Mouse (Mus musculus) bone marrow macrophage, adult 2 months (primary cell): ENCODE data around the gene Gm42517. TPM values are rescaled to one million over a fixed set of nuclear protein-coding genes. Genes with fewer than 3 reads are reported as not detected.

Source experiments
- H3K27ac ChIP-seq: 2 replicates; pipeline ENCODE4 v1.5.1; 2012; ENCODE audit warnings: low read depth, low read length; ENCODE audit not compliant: insufficient read depth
- H3K4me1 ChIP-seq: 2 replicates; pipeline ENCODE4 v1.6.1; 2012; ENCODE audit warnings: low read length; ENCODE audit not compliant: control insufficient read depth, insufficient read depth
- H3K4me3 ChIP-seq: 2 replicates; pipeline ENCODE4 v1.5.1; 2012; ENCODE audit warnings: mild to moderate bottlenecking, low read length, moderate library complexity; ENCODE audit not compliant: insufficient read depth
- CTCF ChIP-seq: IDR thresholded peaks from 2 replicates; pipeline ENCODE4 v1.5.1; 2012; ENCODE audit warnings: low read depth, mild to moderate bottlenecking, low read length, moderate library complexity
- POLR2A ChIP-seq: IDR thresholded peaks from 2 replicates; pipeline ENCODE4 v1.6.1; 2012; ENCODE audit warnings: mild to moderate bottlenecking, low read depth, low read length, borderline replicate concordance
- polyA plus RNA-seq: library from polyadenylated mRNA; stranded (reverse); fragments of >200 nt; gene quantifications from 2 replicates; pipeline ENCODE4 v1.2.4, GENCODE M21; 2012; ENCODE audit not compliant: missing spikeins, insufficient read depth, insufficient read length

The Gm42517 gene
- polyA plus RNA-seq, 1 experiment, result not detected

- H3K4me1 ChIP-seq, result peaks cover 18% of the 10 kb centered on the region
Measured at GRCm38 (mm10) chr5:108357862-108358261, 9.9 kb downstream of the Gm42517 start.

GRCm38 (mm10) chr5:108354056-108354455 lies 13.7 kb downstream of the Gm42517 start:
- Histone ChIP-seq H3K4me3 (no peak overlapping the region), H3K4me1 (peaks cover 17% of the 10 kb centered on the region), H3K27ac (no peak overlapping the region; the same call in 1 of the 2 replicates)
- TF ChIP-seq CTCF (no peak), POLR2A (no peak)

More at GRCm38 (mm10) chr5:108357862-108358261, 9.9 kb downstream of the Gm42517 start:
- Histone ChIP-seq H3K4me3 (no peak overlapping the region), H3K27ac (no peak overlapping the region)
- TF ChIP-seq CTCF, result no peak
- TF ChIP-seq POLR2A, result no peak

DNA sequence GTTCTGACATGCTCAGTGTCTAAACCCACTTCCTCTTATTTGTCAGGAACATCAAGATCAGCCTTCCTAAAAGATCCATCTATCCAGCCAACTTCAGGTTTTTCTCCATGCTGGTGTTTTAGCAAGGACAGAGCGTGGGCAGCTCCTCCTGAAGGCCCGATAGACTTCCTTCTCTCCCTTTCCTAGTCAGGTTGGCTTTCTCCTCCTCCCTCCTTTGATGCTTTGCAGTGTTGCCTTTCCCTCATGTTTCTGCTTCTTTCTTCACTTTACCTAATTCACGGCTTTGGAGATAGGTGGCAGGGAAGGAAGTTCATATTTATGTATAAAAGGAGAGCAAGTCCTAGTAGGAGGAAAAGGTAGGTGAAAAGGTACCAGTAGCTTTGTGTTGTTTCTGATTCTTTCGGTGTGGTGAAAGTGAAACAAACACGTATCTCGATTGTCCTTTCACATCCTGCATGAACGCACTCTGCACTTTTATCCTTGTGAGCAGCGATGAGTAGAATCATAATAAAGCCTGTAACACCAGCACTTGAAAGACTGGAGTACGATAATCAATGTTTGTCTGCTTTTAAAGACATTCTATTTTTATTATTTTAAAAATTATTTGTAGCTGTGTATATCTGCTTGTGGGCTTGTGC lies 18.1 kb downstream of the Gm42517 start:
- H3K4me3 ChIP-seq, result no peak overlapping the region
- TF ChIP-seq CTCF, result no peak
- TF ChIP-seq POLR2A, result no peak
- no peak overlapping the region for H3K27ac ChIP-seq
- peaks cover 8% of the 10 kb centered on the region for H3K4me1 ChIP-seq

DNA sequence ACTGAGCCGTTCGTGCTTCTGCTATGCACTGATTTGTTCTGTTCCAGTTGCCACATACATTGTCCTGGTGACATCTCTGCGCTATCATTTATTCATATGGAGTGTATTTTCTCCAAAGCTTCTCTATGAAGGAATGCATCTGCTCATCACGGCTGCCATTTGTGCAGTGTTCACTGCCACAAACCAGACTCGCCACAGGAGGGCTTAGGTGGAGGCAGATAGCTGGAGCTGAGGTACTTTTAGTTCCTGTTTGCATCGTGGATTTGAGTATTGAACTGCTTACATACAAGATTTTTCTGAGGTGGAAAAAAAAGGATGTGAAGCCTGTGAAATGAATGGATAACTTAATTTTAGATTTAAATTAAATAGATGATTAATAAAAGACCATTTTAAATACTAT lies 19.9 kb downstream of the Gm42517 start:
- TF ChIP-seq CTCF (no peak), POLR2A (no peak)
- Histone ChIP-seq H3K4me1 (peaks cover 5% of the 10 kb centered on the region), H3K4me3 (no peak overlapping the region), H3K27ac (no peak overlapping the region)

- no peak for TF ChIP-seq CTCF
- no peak for TF ChIP-seq POLR2A
- H3K4me1 ChIP-seq, result peaks cover 5% of the 10 kb centered on the region
- no peak overlapping the region for H3K27ac ChIP-seq
- H3K4me3 ChIP-seq, result no peak overlapping the region
Measured at GRCm38 (mm10) chr5:108345313-108346071, 22.2 kb downstream of the Gm42517 start.

- TF ChIP-seq CTCF (no peak), POLR2A (no peak)
- H3K4me1 ChIP-seq, result no peaks in the 10 kb centered on the region; the same call in 1 of the 2 replicates
- H3K4me3 ChIP-seq, result no peak overlapping the region
- H3K27ac ChIP-seq, result no peak overlapping the region
Measured at GRCm38 (mm10) chr5:108343680-108344170, 24.0 kb downstream of the Gm42517 start.

GRCm38 (mm10) chr5:108338049-108338448 lies 29.7 kb downstream of the Gm42517 start:
- Histone ChIP-seq H3K4me1 (no peaks in the 10 kb centered on the region), H3K27ac (no peak overlapping the region), H3K4me3 (no peak overlapping the region)
- TF ChIP-seq POLR2A (no peak), CTCF (no peak)

DNA sequence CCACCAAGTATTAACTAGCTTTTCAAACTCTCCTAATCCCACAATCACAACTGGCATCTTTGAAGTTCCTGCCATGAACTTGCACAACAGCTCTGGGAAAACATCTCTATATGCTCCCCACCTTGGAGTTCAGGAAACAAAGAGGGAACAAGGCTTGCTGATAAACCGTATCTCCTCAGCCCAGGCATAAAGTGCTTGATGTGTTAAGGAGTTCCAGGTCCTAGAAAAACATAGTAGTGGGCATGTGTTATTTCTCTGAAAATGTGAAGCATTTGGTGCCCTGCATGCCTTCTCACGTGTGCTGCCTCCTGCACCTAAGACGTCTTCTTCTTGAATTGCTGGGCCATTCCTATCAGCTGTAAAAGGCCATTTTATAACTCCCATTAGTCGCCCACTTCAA lies 30.3 kb downstream of the Gm42517 start:
- Histone ChIP-seq H3K27ac (no peak overlapping the region), H3K4me3 (no peak overlapping the region), H3K4me1 (no peaks in the 10 kb centered on the region)
- TF ChIP-seq POLR2A (no peak), CTCF (no peak)

DNA sequence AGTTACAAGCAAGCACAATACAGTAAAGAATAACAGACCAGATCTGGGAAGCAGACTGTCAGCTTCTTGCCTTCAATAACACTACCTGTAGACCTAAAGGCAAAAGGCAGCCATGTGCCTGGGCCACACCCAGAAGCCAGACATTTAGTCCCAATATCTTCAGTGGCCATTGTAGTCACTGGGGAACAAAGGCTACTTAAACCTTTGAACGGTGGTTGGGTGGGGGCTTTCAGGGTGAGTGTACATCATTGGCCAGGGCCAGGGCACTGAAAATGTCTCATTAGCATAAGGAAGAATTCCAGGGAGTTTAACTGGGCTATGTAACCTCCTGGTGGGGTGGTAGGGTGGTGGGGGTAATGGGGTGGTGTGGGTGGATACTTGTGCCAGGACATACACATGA lies 36.7 kb downstream of the Gm42517 start:
- H3K4me3 ChIP-seq, result no peak overlapping the region
- no peak overlapping the region for H3K27ac ChIP-seq
- no peak for TF ChIP-seq POLR2A
- no peak for TF ChIP-seq CTCF
- H3K4me1 ChIP-seq, result no peaks in the 10 kb centered on the region

Other genes starting within 250 kb of the Gm42517 start
- 57.1 and 57.5 TPM in 2 replicates for gene Tmed5, start 235.3 kb downstream of the Gm42517 start, polyA plus RNA-seq
- gene Ccdc18, start 235.0 kb downstream of the Gm42517 start, polyA plus RNA-seq, result 2.7 and 4.2 TPM in 2 replicates
- gene Dr1, start 99.0 kb downstream of the Gm42517 start, polyA plus RNA-seq, result 56.9 and 58.4 TPM in 2 replicates
- gene Pigg, start 55.3 kb downstream of the Gm42517 start, polyA plus RNA-seq, result 5.1 and 5.8 TPM in 2 replicates
- gene Pde6b, start 20.5 kb upstream of the Gm42517 start, polyA plus RNA-seq, result not detected in 2 replicates
- gene Atp5k, start 66.5 kb upstream of the Gm42517 start, polyA plus RNA-seq, result 222 and 238 TPM in 2 replicates
- gene Mfsd7a, start 81.0 kb upstream of the Gm42517 start, polyA plus RNA-seq, result 8.7 and 9.8 TPM in 2 replicates
- gene Pcgf3, start 93.3 kb upstream of the Gm42517 start, polyA plus RNA-seq, result 16.9 and 23.9 TPM in 2 replicates
- gene Cplx1, start 182.1 kb upstream of the Gm42517 start, polyA plus RNA-seq, result not detected in 2 replicates